Mouse (Mus musculus) kidney, embryonic 15.5 days (tissue): ENCODE measurements around the gene Gm44511. TPM values are rescaled to one million over a fixed set of nuclear protein-coding genes. Genes with fewer than 3 reads are reported as not detected.
"Not testable (repeated sequence)": the region's sequence is repeated elsewhere in the genome, so short reads cannot be mapped to it uniquely, and the experiment has no call there.

Experiments used
- ATAC-seq: fragments of 200-750 bp; cut with Nextera tagmentation; replicated peaks from 2 replicates; pipeline ENCODE4 v1.8.0; 2017; ENCODE audit warnings: moderate TSS enrichment; ENCODE audit not compliant: low FRiP score
- H3K27ac ChIP-seq: fragments of 300-500 bp; sonication (generic); 2 replicates; pipeline ENCODE4 v1.5.1; 2015; ENCODE audit warnings: mild to moderate bottlenecking, inconsistent platforms
- H3K27me3 ChIP-seq: fragments of 300-500 bp; sonication (generic); 2 replicates; pipeline ENCODE4 v1.6.1; 2015; ENCODE audit warnings: inconsistent platforms
- H3K36me3 ChIP-seq: fragments of 300-500 bp; sonication (generic); 2 replicates; pipeline ENCODE4 v1.6.1; 2015; ENCODE audit warnings: inconsistent platforms
- H3K4me1 ChIP-seq: fragments of 300-500 bp; sonication (generic); 2 replicates; pipeline ENCODE4 v1.6.1; 2015; ENCODE audit warnings: inconsistent platforms
- H3K4me2 ChIP-seq: fragments of 300-500 bp; sonication (generic); 2 replicates; pipeline ENCODE4 v1.6.1; 2015; ENCODE audit warnings: moderate library complexity, mild to moderate bottlenecking, inconsistent platforms
- H3K4me3 ChIP-seq: fragments of 300-500 bp; sonication (generic); replicated peaks from 2 replicates; pipeline ENCODE4 v1.5.1; 2015; ENCODE audit warnings: mild to moderate bottlenecking, inconsistent platforms
- H3K9ac ChIP-seq: fragments of 300-500 bp; sonication (generic); 2 replicates; pipeline ENCODE4 v1.6.1; 2015; ENCODE audit warnings: mild to moderate bottlenecking, inconsistent platforms
- H3K9me3 ChIP-seq: fragments of 300-500 bp; sonication (generic); replicated peaks from 2 replicates; pipeline ENCODE4 v1.6.1; 2016; ENCODE audit warnings: inconsistent platforms
- WGBS: fragments of 180-500 bp; shearing (Covaris S2); methylation state at CpG from one replicate; pipeline ENCODE4 v1.1.7; 2015; ENCODE audit warnings: mixed read lengths; 5-methylcytosine and 5-hydroxymethylcytosine counted together
- polyA plus RNA-seq: library from polyadenylated mRNA; unstranded; fragments of >200 nt; fragmentation: Nextera tagmentation; extraction: Ambion mirVana; gene quantifications from 2 replicates; pipeline ENCODE4 v1.2.1, GENCODE M21; 2015

The Gm44511 gene
- polyA plus RNA-seq, 1 experiment from 2014 or later: not detected

DNA sequence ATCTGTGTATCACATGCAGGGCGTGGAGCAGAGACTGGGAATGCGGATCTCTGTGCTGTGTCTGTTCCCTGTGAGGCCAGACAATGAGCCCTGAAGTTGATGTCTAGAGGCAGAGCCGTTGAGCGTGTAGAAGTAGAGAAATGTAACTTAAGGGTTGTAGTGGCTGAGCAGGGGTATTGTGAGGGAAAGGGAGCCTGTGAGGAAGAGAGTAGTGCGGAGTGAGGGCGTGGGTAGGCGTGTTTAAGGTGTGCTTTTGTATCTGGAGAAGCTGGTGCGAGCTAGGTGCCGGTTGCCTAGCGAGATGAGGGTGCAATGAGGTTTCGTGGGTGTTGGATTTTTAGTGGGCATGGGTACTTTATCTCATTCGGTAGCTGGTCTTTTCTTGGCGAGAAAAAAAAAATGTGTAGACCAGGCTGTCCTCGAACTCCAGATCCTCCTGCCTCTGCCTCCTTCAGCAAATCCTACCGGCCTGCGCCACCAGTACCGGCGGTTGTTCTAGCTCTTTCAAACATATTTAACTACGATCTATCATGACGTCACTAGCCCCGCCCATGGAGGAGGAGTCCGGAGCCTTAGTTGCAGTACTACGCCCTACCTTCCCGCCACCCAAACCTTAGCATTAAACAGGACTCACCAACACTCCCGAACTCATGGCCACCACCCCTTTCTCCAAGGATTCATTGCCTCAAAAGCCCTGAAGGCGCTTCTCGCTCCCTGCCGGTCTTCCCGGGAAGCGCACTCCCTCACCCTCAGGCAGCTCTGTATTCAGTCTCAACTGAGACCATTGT, 62.2 kb downstream of the Gm44511 start:
- Histone ChIP-seq H3K36me3 (no peaks in the 10 kb centered on the region), H3K27me3 (no peaks in the 10 kb centered on the region), H3K27ac (peak overlapping the region; percentile 84), H3K4me3 (peak overlapping the region; percentile 61), H3K4me1 (peaks cover 8% of the 10 kb centered on the region), H3K9me3 (no peaks in the 10 kb centered on the region), H3K4me2 (peak overlapping the region; percentile 72), H3K9ac (peak overlapping the region; percentile 48)
- 2% methylated on average over 30 of the region's 30 CpGs for WGBS
- ATAC-seq: peak; percentile 95

DNA sequence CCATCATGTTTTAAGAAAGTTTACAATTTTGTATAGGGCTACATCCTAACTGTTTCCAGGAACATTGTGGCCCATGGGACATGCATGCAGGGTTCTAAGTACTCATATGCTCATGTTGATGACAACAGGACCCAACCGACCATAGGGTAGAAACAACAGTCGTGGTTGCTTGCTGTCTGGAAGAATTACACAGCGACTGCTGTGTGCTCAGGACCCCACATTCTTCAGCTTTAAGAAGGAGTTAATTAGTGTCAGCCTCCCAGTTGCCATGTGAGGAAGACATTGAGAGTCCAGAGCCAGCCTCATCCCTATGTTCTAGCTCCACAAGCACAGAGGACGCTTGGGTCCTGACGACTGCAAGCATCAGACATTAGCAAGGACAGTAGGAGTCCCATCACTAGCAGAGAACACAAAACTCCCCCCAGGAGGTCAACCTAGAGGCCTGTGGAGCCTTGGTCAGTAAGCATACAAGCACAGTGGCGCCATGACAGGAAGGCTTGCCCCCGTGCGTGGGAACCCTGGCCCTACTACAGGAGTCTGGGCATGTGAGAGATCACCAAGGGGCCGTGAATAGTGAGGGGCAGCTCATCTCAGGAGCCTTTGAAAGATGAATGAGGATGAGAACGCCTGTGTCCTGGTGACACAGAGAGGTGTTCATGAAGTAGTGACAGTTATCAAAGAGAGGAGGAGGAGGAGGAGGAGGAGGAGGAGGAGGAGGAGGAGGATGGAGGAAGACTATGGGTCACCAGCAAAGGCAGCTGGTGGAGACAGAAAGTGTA, 63.0 kb downstream of the Gm44511 start:
- Histone ChIP-seq H3K27ac (0 out of 2 replicates have a peak overlapping the region, but pooled peaks have one; percentile 84), H3K4me2 (peak overlapping the region; percentile 72), H3K9ac (peak overlapping the region; percentile 48; the same call in 1 of the 2 replicates), H3K4me3 (peak overlapping the region; percentile 61)
- not testable (repeated sequence) for ATAC-seq, H3K27me3 ChIP-seq, H3K4me1 ChIP-seq, H3K9me3 ChIP-seq, H3K36me3 ChIP-seq
- 70% methylated on average over 10 of the region's 10 CpGs for WGBS

DNA sequence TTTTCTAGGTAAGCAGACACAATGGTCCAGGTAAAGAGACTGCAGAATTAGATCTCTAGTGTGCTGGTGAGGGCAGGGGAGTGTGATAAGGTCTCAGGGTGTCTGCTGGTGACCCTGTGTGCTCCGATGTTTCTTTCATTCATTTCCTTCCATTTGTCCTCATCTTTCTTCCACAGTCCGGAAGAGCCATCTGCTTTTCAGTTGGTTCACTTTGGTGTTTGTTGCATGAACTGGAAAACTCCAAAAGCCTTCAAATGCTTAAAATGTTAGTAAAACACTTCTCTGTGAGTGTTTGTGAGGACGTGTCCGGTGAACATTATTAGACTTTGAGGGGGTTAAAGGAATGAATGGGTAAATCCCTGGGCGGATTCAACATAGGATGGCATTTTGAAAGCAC, 65.0 kb downstream of the Gm44511 start:
- 49% methylated on average over 5 of the region's 5 CpGs for WGBS
- H3K9ac ChIP-seq: peak overlapping the region; percentile 35; the same call in 1 of the 2 replicates
- ATAC-seq: no peak
- H3K27ac ChIP-seq: 0 out of 2 replicates have a peak overlapping the region, but pooled peaks have one; percentile 19
- H3K4me3 ChIP-seq: peak overlapping the region; percentile 71
- no peaks in the 10 kb centered on the region for H3K27me3 ChIP-seq
- H3K4me2 ChIP-seq: peak overlapping the region; percentile 55
- H3K9me3 ChIP-seq: no peaks in the 10 kb centered on the region
- peaks cover 8% of the 10 kb centered on the region for H3K4me1 ChIP-seq
- H3K36me3 ChIP-seq: no peaks in the 10 kb centered on the region

DNA sequence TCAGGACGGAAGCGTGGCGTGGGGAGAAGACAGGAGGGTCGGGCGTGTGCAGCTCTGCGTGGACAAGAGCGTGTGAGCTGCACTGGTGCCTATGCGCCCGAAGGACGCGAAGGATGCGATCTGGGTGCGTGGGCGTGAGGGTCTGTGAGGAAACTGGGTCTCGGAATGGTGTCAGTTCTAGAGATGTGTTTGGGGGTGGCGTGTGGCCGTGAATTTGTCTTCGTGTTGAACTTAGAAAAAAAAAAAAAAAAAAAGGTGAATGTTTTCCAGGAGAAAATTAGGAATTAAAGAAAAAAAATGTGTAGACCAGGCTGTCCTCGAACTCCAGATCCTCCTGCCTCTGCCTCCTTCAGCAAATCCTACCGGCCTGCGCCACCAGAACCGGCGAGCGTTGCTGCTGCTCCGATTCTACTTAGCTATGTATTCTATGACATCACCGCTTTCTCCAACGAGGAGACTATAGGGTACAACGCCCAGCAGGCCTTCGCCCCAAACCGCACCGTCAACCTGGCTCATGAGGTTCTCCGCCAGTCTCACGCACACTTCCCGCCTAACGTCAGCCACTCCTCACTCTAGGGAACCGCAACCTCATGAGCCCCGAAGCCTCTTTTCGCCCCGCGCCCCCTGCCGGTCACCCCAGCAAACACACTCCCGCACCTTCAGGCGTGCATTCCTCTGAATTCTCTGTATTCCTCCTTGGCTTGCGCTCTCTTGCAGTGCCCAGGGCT, 65.5 kb downstream of the Gm44511 start:
- H3K4me1 ChIP-seq, H3K36me3 ChIP-seq, H3K9me3 ChIP-seq, H3K27me3 ChIP-seq: not testable (repeated sequence)
- peak; percentile 73 for ATAC-seq
- H3K9ac ChIP-seq: peak overlapping the region; percentile 59
- 0% methylated on average over 44 of the region's 44 CpGs for WGBS
- peak overlapping the region; percentile 71 for H3K4me3 ChIP-seq
- peak overlapping the region; percentile 55 for H3K4me2 ChIP-seq
- peak overlapping the region; percentile 87 for H3K27ac ChIP-seq

DNA sequence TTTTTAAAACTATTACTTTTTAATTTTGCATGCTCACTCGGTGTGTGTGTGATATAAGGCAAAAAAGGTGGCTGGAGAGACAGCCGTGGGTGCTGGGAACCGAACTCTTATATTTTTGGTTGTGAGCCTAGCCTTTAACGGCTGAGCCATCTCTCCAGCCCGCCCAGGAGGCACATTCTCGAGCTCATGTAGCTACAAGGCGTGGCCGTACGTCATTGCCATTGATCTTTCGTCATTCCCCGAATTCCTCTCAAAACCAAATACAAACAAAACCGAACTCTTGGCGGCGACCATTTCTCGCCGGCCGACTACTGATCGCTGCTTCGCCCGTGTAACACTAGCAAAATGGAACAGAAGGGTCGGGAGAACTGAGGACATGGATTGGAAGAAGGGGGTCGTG, 66.1 kb downstream of the Gm44511 start:
- peak overlapping the region; percentile 59 for H3K9ac ChIP-seq
- under 1% methylated on average over 22 of the region's 22 CpGs for WGBS
- peak; percentile 43 for ATAC-seq

DNA sequence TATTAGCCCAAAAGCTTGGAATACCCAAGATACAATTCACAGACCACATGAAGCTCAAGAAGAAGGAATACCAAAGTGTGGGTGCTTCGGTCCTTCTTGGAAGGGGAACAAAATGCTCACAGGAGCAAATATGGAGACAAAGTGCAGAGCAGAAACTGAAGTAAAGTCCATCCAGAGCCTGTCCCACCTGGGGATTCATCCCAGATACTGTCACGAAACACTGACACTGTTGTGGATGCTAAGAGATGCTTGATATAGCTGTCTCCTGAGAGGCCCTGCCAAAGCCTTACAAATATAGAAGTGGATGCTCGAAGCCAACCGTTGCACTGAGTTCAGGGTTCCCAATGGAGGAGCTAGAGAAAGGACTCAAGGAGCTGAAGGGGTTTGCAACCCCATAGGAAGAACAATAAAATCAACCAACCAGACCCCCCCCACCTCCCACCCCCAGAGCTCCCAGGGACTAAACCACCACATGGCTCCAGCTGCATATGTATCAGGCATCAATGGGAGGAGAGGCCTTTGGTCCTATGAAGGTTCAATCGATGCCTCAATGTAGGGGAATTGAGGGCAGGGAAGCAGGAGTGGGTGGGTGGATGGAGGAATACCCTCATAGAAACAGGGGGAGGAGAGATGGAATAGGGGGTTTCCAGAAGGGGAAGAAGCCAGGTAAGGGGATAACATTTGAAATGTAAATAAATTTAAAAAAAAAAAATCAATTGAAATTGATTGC, 66.7 kb downstream of the Gm44511 start:
- Histone ChIP-seq H3K36me3 (no peaks in the 10 kb centered on the region), H3K4me1 (peaks cover 8% of the 10 kb centered on the region), H3K4me2 (peak overlapping the region; percentile 53; the same call in 1 of the 2 replicates), H3K9ac (no peak overlapping the region), H3K27ac (no peak overlapping the region), H3K27me3 (no peaks in the 10 kb centered on the region), H3K9me3 (no peaks in the 10 kb centered on the region), H3K4me3 (peak overlapping the region; percentile 71)
- no peak for ATAC-seq
- 81% methylated on average over 5 of the region's 5 CpGs for WGBS

More for the DNA sequence above, 66.1 kb downstream of the Gm44511 start:
- peak overlapping the region; percentile 87 for H3K27ac ChIP-seq
- peak overlapping the region; percentile 71 for H3K4me3 ChIP-seq
- not testable (repeated sequence) for H3K4me1 ChIP-seq, H3K27me3 ChIP-seq, H3K9me3 ChIP-seq, H3K36me3 ChIP-seq
- peak overlapping the region; percentile 53 for H3K4me2 ChIP-seq

DNA sequence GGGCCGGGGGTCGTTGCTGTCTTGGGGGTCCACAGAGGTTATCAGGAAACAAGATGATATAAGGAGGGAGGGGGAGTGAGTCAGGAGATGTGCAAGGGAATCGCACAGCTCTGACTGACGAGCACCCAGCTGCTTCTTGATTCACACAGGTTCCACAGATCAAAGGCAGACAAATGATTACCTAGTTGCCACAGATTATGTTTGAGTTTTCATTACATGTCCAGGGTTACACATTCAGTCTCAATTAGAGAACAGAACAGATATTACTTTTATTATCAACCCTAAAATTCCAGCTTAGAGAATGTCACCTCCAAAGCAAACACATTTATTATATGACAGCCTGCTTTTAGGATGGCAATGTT, 70.7 kb downstream of the Gm44511 start:
- not testable (repeated sequence) for H3K4me2 ChIP-seq, ATAC-seq, H3K27me3 ChIP-seq, H3K9ac ChIP-seq, H3K27ac ChIP-seq, H3K9me3 ChIP-seq, H3K36me3 ChIP-seq, H3K4me3 ChIP-seq, H3K4me1 ChIP-seq
- WGBS: 36% methylated on average over 4 of the region's 4 CpGs

DNA sequence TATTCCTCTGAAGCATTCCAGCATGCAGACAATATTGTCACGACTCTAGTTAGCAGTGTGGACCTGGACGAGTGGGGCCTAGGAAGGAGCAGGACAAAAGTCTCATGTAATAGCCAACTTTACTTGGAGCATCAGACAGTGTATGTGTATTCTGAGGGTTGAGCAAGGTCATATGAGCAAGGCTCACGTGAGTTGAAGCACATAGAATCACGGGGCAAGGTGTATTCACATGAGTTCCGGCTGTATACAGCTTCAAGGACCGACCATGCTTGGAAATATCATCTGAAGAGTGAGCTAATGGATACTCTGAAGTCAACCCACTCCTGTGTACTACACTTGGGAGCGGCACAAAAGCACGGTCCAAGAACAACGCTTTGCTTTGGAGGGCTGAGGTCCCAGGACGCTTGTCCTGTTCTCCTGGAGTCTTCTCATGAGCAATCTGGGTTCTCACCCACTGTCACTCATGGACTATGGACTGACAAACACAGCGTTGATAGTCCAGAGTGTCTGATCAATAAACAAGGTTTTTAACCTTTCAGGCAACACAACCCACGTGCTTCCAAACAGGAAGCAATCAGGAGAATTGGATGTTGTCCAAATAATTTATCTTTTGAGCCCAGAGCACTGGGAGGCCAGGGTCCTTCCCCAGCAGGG, 71.2 kb downstream of the Gm44511 start:
- H3K9ac ChIP-seq, ATAC-seq, H3K27me3 ChIP-seq, H3K36me3 ChIP-seq, H3K4me3 ChIP-seq, H3K4me1 ChIP-seq, H3K9me3 ChIP-seq, H3K27ac ChIP-seq: not testable (repeated sequence)
- peak overlapping the region; percentile 35; the same call in 1 of the 2 replicates for H3K4me2 ChIP-seq
- 77% methylated on average over 12 of the region's 12 CpGs for WGBS

DNA sequence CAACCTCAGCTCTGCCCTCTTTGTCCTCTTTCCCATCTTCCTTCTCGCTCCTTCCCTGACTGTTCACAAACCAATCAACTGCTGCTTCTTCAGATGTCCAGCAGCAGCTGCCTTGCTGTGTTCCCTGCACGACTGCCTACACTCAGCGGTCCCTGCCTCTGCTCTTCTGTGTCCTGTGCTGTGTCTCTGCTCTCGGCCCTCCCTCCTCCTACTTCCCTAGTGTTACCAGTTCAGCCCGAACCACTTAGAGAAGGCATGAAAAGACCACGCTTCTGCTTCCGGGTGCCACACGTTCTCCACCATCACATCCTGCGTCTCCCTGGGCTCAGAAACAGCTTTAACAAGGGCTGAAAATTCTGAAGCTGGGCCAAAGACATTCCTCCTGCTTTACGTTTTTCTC, 71.8 kb downstream of the Gm44511 start:
- Histone ChIP-seq H3K4me3 (0 out of 2 replicates have a peak overlapping the region, but pooled peaks have one; percentile 4), H3K27ac (peak overlapping the region; percentile 60), H3K4me2 (peak overlapping the region; percentile 35)
- ATAC-seq: peak; percentile 78
- not testable (repeated sequence) for H3K9me3 ChIP-seq, H3K9ac ChIP-seq, H3K27me3 ChIP-seq, H3K4me1 ChIP-seq, H3K36me3 ChIP-seq
- 38% methylated on average over 10 of the region's 10 CpGs for WGBS

DNA sequence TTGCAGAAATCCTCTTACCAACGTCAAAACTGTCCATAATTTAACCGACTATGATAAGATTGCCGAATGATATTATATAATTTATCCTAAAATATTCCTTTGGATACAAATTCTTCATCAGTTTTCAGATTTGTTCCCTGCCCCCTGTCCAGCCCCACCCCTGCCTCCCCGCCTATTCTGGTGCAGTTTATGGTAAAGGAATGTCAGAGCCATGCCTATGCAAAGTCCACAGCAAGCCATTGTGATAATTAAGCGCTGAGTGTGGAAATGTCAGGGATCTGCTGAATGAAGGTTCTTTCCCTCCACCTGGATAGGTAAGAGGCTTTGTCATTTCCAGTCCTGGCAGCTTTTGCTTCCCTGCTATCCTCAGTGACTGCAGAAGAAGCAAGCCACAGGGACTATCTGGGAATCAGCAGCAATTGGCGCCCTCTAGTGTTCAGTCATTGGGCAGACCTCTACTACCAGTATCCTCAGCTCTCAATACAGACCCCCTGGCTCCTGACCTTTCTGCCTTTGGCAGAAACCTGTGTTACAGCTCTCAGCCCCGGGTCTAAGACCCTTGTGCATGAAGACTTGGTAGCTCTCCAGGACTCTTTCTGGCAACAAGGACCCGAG, 72.4 kb downstream of the Gm44511 start:
- H3K36me3 ChIP-seq, H3K27me3 ChIP-seq, H3K9me3 ChIP-seq, H3K27ac ChIP-seq, H3K9ac ChIP-seq, H3K4me1 ChIP-seq: not testable (repeated sequence)
- H3K4me2 ChIP-seq: peak overlapping the region; percentile 35
- ATAC-seq: peak; percentile 97
- WGBS: 37% methylated on average over 8 of the region's 8 CpGs
- 0 out of 2 replicates have a peak overlapping the region, but pooled peaks have one; percentile 4 for H3K4me3 ChIP-seq

DNA sequence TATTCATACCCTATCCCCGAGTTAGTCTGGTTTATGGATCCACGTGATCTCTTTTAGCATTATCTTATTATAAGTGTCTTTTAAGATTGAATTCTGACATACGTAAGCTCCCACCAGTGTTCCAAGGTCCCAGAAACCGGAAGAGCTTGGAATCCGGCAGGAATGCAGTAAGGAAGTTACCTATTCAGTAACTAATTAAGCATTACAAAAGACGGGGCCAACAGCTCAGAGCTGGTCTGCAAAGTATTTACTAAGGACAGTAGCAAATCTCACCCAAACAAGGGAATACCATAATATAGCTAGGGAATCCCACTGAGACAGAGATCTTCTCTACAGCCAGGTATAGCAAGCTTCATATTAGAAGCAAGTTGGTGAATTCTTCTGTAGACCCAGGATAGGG, 79.1 kb downstream of the Gm44511 start:
- H3K4me1 ChIP-seq, H3K9ac ChIP-seq, H3K36me3 ChIP-seq, ATAC-seq, H3K4me2 ChIP-seq, H3K9me3 ChIP-seq, H3K27me3 ChIP-seq, H3K27ac ChIP-seq, H3K4me3 ChIP-seq: not testable (repeated sequence)
- WGBS: 78% methylated on average over 6 of the region's 6 CpGs
